Mouse (Mus musculus) testis, adult 2 months (tissue): ENCODE results near the gene Rad50. TPM values are rescaled to one million over a fixed set of nuclear protein-coding genes. Genes with fewer than 3 reads are reported as not detected.

Experiments used
- H3K27ac ChIP-seq: fragments of 200-500 bp; 2 replicates; pipeline ENCODE4 v1.5.1; 2012; ENCODE audit warnings: low read depth, low read length; ENCODE audit not compliant: control insufficient read depth, insufficient read depth
- H3K27me3 ChIP-seq: fragments of 200-500 bp; 2 replicates; pipeline ENCODE4 v1.6.1; 2012; ENCODE audit warnings: mild to moderate bottlenecking, low read length, moderate library complexity; ENCODE audit not compliant: control insufficient read depth, insufficient read depth
- H3K36me3 ChIP-seq: fragments of 200-500 bp; 2 replicates; pipeline ENCODE4 v1.6.1; 2012; ENCODE audit warnings: mild to moderate bottlenecking, low read length; ENCODE audit not compliant: control insufficient read depth, insufficient read depth
- H3K4me1 ChIP-seq: fragments of 200-500 bp; 2 replicates; pipeline ENCODE4 v1.6.1; 2012; ENCODE audit warnings: low read length; ENCODE audit not compliant: control insufficient read depth, insufficient read depth
- H3K4me3 ChIP-seq: fragments of 200-500 bp; 2 replicates; pipeline ENCODE4 v1.5.1; 2012; ENCODE audit warnings: low read depth, mild to moderate bottlenecking, low read length, moderate library complexity, mixed read lengths; ENCODE audit not compliant: control insufficient read depth
- CTCF ChIP-seq: fragments of 200-500 bp; IDR thresholded peaks from 2 replicates; pipeline ENCODE4 v1.5.1; 2012; ENCODE audit warnings: low read depth, mild to moderate bottlenecking, inconsistent platforms, low read length, moderate library complexity; ENCODE audit not compliant: control insufficient read depth, insufficient read depth, insufficient replicate concordance
- POLR2A ChIP-seq: fragments of 200-500 bp; IDR thresholded peaks from 2 replicates; pipeline ENCODE4 v1.6.1; 2012; ENCODE audit warnings: low read depth, mild to moderate bottlenecking, inconsistent platforms, low read length, moderate library complexity; ENCODE audit not compliant: control insufficient read depth
- polyA plus RNA-seq: library from polyadenylated mRNA; depleted of rRNA; stranded (reverse); fragments of >200 nt; gene quantifications from 2 replicates; pipeline ENCODE4 v1.2.3, GENCODE M21; 2012

Gene Rad50
- polyA plus RNA-seq, 1 experiment, result 3.0 TPM

- Histone ChIP-seq H3K4me3 (no peak overlapping the region), H3K27me3 (no peaks in the 10 kb centered on the region), H3K36me3 (no peaks in the 10 kb centered on the region; the same call in 1 of the 2 replicates), H3K4me1 (no peaks in the 10 kb centered on the region), H3K27ac (no peak overlapping the region)
- TF ChIP-seq CTCF (no peak), POLR2A (no peak)
These were observed 15.1 kb downstream of the Rad50 start for GRCm38 (mm10) chr11:53691979-53692378.

DNA sequence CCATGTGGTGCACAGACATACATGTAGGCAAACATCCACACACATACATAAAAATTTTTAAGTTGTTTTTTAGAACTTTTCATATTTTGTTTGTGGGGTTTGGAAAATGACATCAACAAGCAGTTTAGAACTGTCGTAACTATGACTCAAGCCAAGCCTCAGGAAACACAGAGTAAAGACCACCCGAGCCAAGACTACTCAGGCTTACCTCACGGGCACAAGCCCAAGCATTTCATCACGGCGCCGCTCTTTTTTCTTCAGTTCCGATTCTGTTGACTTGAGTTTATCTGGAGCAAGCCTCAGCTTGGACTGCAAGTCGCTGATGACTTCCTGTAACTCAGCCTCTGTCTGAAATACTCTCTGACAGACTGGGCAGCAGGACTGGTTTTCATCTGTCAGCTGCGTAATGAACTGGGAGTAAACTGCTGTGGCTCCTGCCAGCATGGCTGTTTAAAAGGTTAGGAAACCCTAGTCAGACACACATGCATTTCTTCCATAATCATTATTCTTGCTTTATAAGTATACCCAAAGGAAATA, 24.1 kb downstream of the Rad50 start:
- Histone ChIP-seq H3K4me3 (no peak overlapping the region), H3K36me3 (no peaks in the 10 kb centered on the region; the same call in 1 of the 2 replicates), H3K4me1 (no peaks in the 10 kb centered on the region), H3K27me3 (no peaks in the 10 kb centered on the region), H3K27ac (no peak overlapping the region)
- TF ChIP-seq CTCF (no peak), POLR2A (no peak)

GRCm38 (mm10) chr11:53682170-53682569, 24.9 kb downstream of the Rad50 start:
- no peaks in the 10 kb centered on the region for H3K4me1 ChIP-seq
- no peak overlapping the region for H3K27ac ChIP-seq
- H3K27me3 ChIP-seq, result no peaks in the 10 kb centered on the region
- no peaks in the 10 kb centered on the region; the same call in 1 of the 2 replicates for H3K36me3 ChIP-seq
- TF ChIP-seq POLR2A (no peak), CTCF (no peak)
- H3K4me3 ChIP-seq, result no peak overlapping the region

GRCm38 (mm10) chr11:53681686-53682085, 25.4 kb downstream of the Rad50 start:
- Histone ChIP-seq H3K27me3 (no peaks in the 10 kb centered on the region), H3K4me1 (no peaks in the 10 kb centered on the region), H3K36me3 (no peaks in the 10 kb centered on the region; the same call in 1 of the 2 replicates), H3K27ac (no peak overlapping the region), H3K4me3 (no peak overlapping the region)
- TF ChIP-seq CTCF, result no peak
- TF ChIP-seq POLR2A, result no peak

GRCm38 (mm10) chr11:53680141-53680540, 27.0 kb downstream of the Rad50 start:
- H3K36me3 ChIP-seq, result no peaks in the 10 kb centered on the region; the same call in 1 of the 2 replicates
- no peak overlapping the region for H3K27ac ChIP-seq
- H3K27me3 ChIP-seq, result no peaks in the 10 kb centered on the region
- H3K4me1 ChIP-seq, result no peaks in the 10 kb centered on the region
- no peak overlapping the region for H3K4me3 ChIP-seq
- TF ChIP-seq POLR2A (no peak), CTCF (no peak)

DNA sequence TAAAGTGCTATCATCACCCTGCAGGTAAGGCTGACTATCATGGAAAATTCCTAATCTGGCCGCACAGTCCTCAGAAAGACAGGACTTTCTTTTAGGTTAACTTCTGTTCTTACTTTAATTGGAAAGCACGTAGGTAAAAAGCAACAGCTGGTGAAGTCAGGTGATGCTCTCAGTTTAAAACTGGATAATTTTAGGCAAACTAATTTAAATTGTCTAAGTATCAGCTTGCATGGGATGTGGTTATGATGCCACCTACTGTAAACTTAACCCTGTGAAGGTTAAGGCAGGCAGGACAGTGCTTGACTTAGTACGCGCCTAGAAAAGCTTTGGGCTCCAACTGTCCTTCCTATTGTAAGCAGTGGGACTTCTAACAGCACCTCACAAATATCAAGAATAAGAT, 35.7 kb downstream of the Rad50 start:
- Histone ChIP-seq H3K36me3 (peaks cover 1% of the 10 kb centered on the region; the same call in 1 of the 2 replicates), H3K4me3 (no peak overlapping the region), H3K27me3 (no peaks in the 10 kb centered on the region), H3K27ac (no peak overlapping the region), H3K4me1 (no peaks in the 10 kb centered on the region)
- TF ChIP-seq CTCF (no peak), POLR2A (no peak)

- Histone ChIP-seq H3K4me3 (no peak overlapping the region), H3K4me1 (no peaks in the 10 kb centered on the region), H3K36me3 (peaks cover 1% of the 10 kb centered on the region; the same call in 1 of the 2 replicates), H3K27me3 (no peaks in the 10 kb centered on the region), H3K27ac (no peak overlapping the region)
- TF ChIP-seq POLR2A (no peak), CTCF (no peak)
These were observed 43.0 kb downstream of the Rad50 start for GRCm38 (mm10) chr11:53664091-53664490.
